Mouse (Mus musculus) urinary bladder, postnatal 4 days (tissue): ENCODE measurements around the gene Hoxa9.

ENCODE experiments used
- DNase-seq, 2 experiments: peaks; one replicate each; pipeline ENCODE4 v3.0.0; 2021 to 2022; ENCODE audit warnings: low spot score in 2 of 2

Hoxa9 gene

GRCm38 (mm10) chr6:52185222-52185621, 45.7 kb downstream of the Hoxa9 start:
- no peak for DNase-seq

- no peak for DNase-seq
Measured at GRCm38 (mm10) chr6:52184668-52185067, 46.2 kb downstream of the Hoxa9 start.

GRCm38 (mm10) chr6:52183311-52184080, 47.4 kb downstream of the Hoxa9 start:
- DNase-seq: no peak

GRCm38 (mm10) chr6:52182793-52183192, 48.1 kb downstream of the Hoxa9 start:
- DNase-seq: no peak

- DNase-seq: no peak
Measured at GRCm38 (mm10) chr6:52182030-52182429, 48.9 kb downstream of the Hoxa9 start.

- no peak for DNase-seq
Measured at GRCm38 (mm10) chr6:52180726-52181125, 50.2 kb downstream of the Hoxa9 start.

GRCm38 (mm10) chr6:52180213-52180710, 50.6 kb downstream of the Hoxa9 start:
- DNase-seq: no peak

- no peak for DNase-seq
Measured at GRCm38 (mm10) chr6:52179690-52180089, 51.2 kb downstream of the Hoxa9 start.

GRCm38 (mm10) chr6:52178918-52179665, 51.8 kb downstream of the Hoxa9 start:
- DNase-seq: no peak

- no peak for DNase-seq
Measured at GRCm38 (mm10) chr6:52177806-52178205, 53.1 kb downstream of the Hoxa9 start.

GRCm38 (mm10) chr6:52177061-52177735, 53.7 kb downstream of the Hoxa9 start, which contains the start of gene 5730596B20Rik:
Gene 5730596B20Rik, plus strand, starts transcription at chr6:52177498.
- DNase-seq: no peak

GRCm38 (mm10) chr6:52176391-52176790, 54.5 kb downstream of the Hoxa9 start:
- DNase-seq: no peak

GRCm38 (mm10) chr6:52175864-52176263, 55.0 kb downstream of the Hoxa9 start:
- no peak for DNase-seq

GRCm38 (mm10) chr6:52174968-52175751, 55.7 kb downstream of the Hoxa9 start:
- DNase-seq: no peak

- peak in 1 of 2 experiments; percentile 12 for DNase-seq
Measured at GRCm38 (mm10) chr6:52173648-52174047, 57.2 kb downstream of the Hoxa9 start.
